Mouse (Mus musculus) myocyte (in vitro differentiated cells): Measurements from ENCODE around the gene Igf2bp3.

Experiments used
- CEBPB ChIP-seq: IDR thresholded peaks from 2 replicates; pipeline ENCODE4 v1.6.1; 2011; ENCODE audit warnings: mild to moderate bottlenecking, moderate library complexity; ENCODE audit not compliant: poor library complexity, insufficient read depth, severe bottlenecking
- MAX ChIP-seq: IDR thresholded peaks from one replicate; pipeline ENCODE4 v1.6.1; 2011; ENCODE audit warnings: low read depth, mild to moderate bottlenecking, control low read depth
- MYOD1 ChIP-seq, 3 experiments: IDR thresholded peaks; one replicate each; pipeline ENCODE4 v1.6.1; 2011; ENCODE audit warnings: control low read depth in 2 of 3, low read depth in 2 of 3, mild to moderate bottlenecking in 2 of 3, moderate library complexity in 1 of 3; ENCODE audit not compliant: insufficient read length in 2 of 3, control insufficient read depth in 1 of 3
- POLR2A ChIP-seq: IDR thresholded peaks from one replicate; pipeline ENCODE4 v1.6.1; 2011; ENCODE audit warnings: low read depth, mild to moderate bottlenecking, control low read depth, moderate library complexity; ENCODE audit not compliant: insufficient read length
- USF1 ChIP-seq: IDR thresholded peaks from one replicate; pipeline ENCODE4 v1.6.1; 2011; ENCODE audit warnings: low read depth, mild to moderate bottlenecking, control low read depth, moderate library complexity

- TF ChIP-seq MAX (no peak), USF1 (no peak), CEBPB (no peak), POLR2A (no peak), MYOD1 (IDR thresholded peaks at IDR 0.05; ENCODE audit: control insufficient read depth in 1 of 3, insufficient read length in 2 of 3, low read depth in 2 of 3) (no peak)
Observed at GRCm38 (mm10) chr6:49167406-49167805, 47.4 kb downstream of the Igf2bp3 start.
